Mouse (Mus musculus): ENCODE results near the gene Kcnn3. TPM values are rescaled to one million over a fixed set of nuclear protein-coding genes. Genes with fewer than 3 reads are reported as not detected.

The Kcnn3 gene
- polyA plus RNA-seq, 1 experiment = 0.02 TPM

- TF ChIP-seq TAL1 (IDR thresholded peaks at IDR 0.05; ENCODE audit: low read length) = no peak
- TF ChIP-seq GATA1 (IDR thresholded peaks at IDR 0.05; ENCODE audit: low read length) = no peak
- H3K36me3 ChIP-seq (ENCODE audit: control insufficient read depth) = no peaks in the 10 kb centered on the region
- no peaks in the 10 kb centered on the region for H3K27me3 ChIP-seq (ENCODE audit: control insufficient read depth)
- no peaks in the 10 kb centered on the region for H3K4me1 ChIP-seq (ENCODE audit: control insufficient read depth)
- no peaks in the 10 kb centered on the region for H3K9me3 ChIP-seq (ENCODE audit: control insufficient read depth, low read length)
- no peak overlapping the region for H3K4me3 ChIP-seq (replicated peaks)
Observed at GRCm38 (mm10) chr3:89631750-89632149, 111.8 kb downstream of the Kcnn3 start.

- no peak overlapping the region for H3K4me3 ChIP-seq (replicated peaks)
- no peaks in the 10 kb centered on the region for H3K36me3 ChIP-seq (ENCODE audit: control insufficient read depth)
- no peak for TF ChIP-seq GATA1 (IDR thresholded peaks at IDR 0.05; ENCODE audit: low read length)
- no peak for TF ChIP-seq TAL1 (IDR thresholded peaks at IDR 0.05; ENCODE audit: low read length)
- H3K9me3 ChIP-seq (ENCODE audit: control insufficient read depth, low read length) = no peaks in the 10 kb centered on the region
- H3K27me3 ChIP-seq (ENCODE audit: control insufficient read depth) = no peaks in the 10 kb centered on the region
- H3K4me1 ChIP-seq (ENCODE audit: control insufficient read depth) = no peaks in the 10 kb centered on the region
Observed at GRCm38 (mm10) chr3:89633531-89633930, 113.6 kb downstream of the Kcnn3 start.

DNA sequence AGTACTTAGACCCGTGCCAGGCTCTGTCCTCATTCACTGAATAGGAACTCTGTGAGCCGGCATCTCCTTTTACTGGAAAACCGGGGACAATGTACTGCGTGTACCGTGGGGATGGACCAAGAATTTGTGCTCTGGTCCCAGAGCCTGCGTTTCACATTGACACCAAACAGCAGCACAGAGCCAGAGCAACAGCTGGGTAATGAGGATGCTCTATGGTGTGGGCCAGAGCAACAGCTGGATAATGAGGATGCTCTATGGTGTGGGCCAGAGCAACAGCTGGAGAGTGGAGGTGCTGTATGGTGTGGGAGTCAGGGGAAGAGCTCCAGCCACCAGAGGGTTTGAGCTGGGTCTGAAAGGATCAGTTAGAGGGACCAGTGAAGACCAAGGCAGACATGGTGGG is 114.0 kb downstream of the Kcnn3 start:
- H3K36me3 ChIP-seq (ENCODE audit: control insufficient read depth) = no peaks in the 10 kb centered on the region
- no peaks in the 10 kb centered on the region for H3K4me1 ChIP-seq (ENCODE audit: control insufficient read depth)
- H3K4me3 ChIP-seq (replicated peaks) = no peak overlapping the region
- H3K27me3 ChIP-seq (ENCODE audit: control insufficient read depth) = no peaks in the 10 kb centered on the region
- no peak for TF ChIP-seq GATA1 (IDR thresholded peaks at IDR 0.05; ENCODE audit: low read length)
- TF ChIP-seq TAL1 (IDR thresholded peaks at IDR 0.05; ENCODE audit: low read length) = no peak
- H3K9me3 ChIP-seq (ENCODE audit: control insufficient read depth, low read length) = peaks cover under 1% of the 10 kb centered on the region; the same call in 1 of the 2 replicates

GRCm38 (mm10) chr3:89640804-89641203 is 120.8 kb downstream of the Kcnn3 start:
- H3K4me1 ChIP-seq (ENCODE audit: control insufficient read depth) = no peaks in the 10 kb centered on the region
- no peaks in the 10 kb centered on the region for H3K27me3 ChIP-seq (ENCODE audit: control insufficient read depth)
- no peak overlapping the region for H3K4me3 ChIP-seq (replicated peaks)
- TF ChIP-seq GATA1 (IDR thresholded peaks at IDR 0.05; ENCODE audit: low read length) = no peak
- no peak for TF ChIP-seq TAL1 (IDR thresholded peaks at IDR 0.05; ENCODE audit: low read length)
- no peaks in the 10 kb centered on the region for H3K36me3 ChIP-seq (ENCODE audit: control insufficient read depth)
- H3K9me3 ChIP-seq (ENCODE audit: control insufficient read depth, low read length) = peaks cover 4% of the 10 kb centered on the region; the same call in 1 of the 2 replicates

DNA sequence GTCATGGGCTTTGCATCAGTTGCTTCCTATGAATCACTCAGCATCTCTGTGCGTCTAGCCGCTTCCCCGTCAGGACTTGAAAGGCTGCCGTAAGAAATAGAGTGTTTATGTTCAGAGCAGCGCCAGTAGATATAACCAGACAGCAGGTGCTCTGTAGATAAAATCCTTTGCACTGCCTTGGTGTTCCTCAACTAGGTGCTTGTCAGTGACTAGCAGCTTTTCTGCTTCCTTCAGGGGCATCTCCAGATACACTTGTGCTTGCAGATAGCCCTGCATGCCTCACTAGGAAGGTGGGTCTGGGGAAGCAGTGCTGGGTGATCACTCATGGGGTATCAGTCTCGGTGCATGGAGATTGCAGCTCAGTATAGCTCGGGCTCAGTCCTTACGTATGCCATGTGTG is 123.4 kb downstream of the Kcnn3 start:
- H3K27me3 ChIP-seq (ENCODE audit: control insufficient read depth) = no peaks in the 10 kb centered on the region
- TF ChIP-seq GATA1 (IDR thresholded peaks at IDR 0.05; ENCODE audit: low read length) (no peak), TAL1 (IDR thresholded peaks at IDR 0.05; ENCODE audit: low read length) (no peak)
- H3K36me3 ChIP-seq (ENCODE audit: control insufficient read depth) = no peaks in the 10 kb centered on the region
- H3K9me3 ChIP-seq (ENCODE audit: control insufficient read depth, low read length) = peaks cover 4% of the 10 kb centered on the region; the same call in 1 of the 2 replicates
- H3K4me1 ChIP-seq (ENCODE audit: control insufficient read depth) = no peaks in the 10 kb centered on the region
- no peak overlapping the region for H3K4me3 ChIP-seq (replicated peaks)

DNA sequence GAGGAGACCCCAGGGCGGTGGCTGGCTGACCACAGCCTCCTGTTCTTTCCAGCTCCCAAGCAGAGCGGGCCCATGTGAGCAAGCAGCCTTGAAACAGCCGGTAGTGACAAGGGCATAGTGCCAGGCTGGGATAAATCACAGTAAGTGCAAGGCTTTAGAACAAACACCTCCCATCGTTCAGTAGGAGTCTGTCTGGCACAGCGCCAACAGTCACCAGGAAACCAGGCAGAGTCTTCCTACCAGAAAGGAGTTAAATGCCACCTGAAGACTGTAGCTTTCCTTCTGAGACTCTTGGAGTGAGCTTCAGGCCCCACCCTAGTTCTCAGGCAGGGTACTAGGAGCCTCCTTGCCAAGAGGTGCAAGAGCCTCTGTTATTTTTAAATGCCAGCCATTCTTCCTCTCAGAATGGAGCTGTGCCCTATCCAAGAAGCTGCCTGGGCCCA is 126.9 kb downstream of the Kcnn3 start:
- Histone ChIP-seq H3K27me3 (ENCODE audit: control insufficient read depth) (no peaks in the 10 kb centered on the region), H3K4me3 (replicated peaks) (no peak overlapping the region)

GRCm38 (mm10) chr3:89647268-89647874 is 127.4 kb downstream of the Kcnn3 start:
- Histone ChIP-seq H3K4me3 (replicated peaks) (no peak overlapping the region), H3K36me3 (ENCODE audit: control insufficient read depth) (no peaks in the 10 kb centered on the region), H3K4me1 (ENCODE audit: control insufficient read depth) (no peaks in the 10 kb centered on the region), H3K9me3 (ENCODE audit: control insufficient read depth, low read length) (no peaks in the 10 kb centered on the region), H3K27me3 (ENCODE audit: control insufficient read depth) (no peaks in the 10 kb centered on the region)
- TF ChIP-seq GATA1 (IDR thresholded peaks at IDR 0.05; ENCODE audit: low read length) = no peak

More for the DNA sequence above, 126.9 kb downstream of the Kcnn3 start:
- no peaks in the 10 kb centered on the region for H3K4me1 ChIP-seq (ENCODE audit: control insufficient read depth)
- H3K9me3 ChIP-seq (ENCODE audit: control insufficient read depth, low read length) = no peaks in the 10 kb centered on the region
- TF ChIP-seq TAL1 (IDR thresholded peaks at IDR 0.05; ENCODE audit: low read length) (no peak), GATA1 (IDR thresholded peaks at IDR 0.05; ENCODE audit: low read length) (no peak)
- no peaks in the 10 kb centered on the region for H3K36me3 ChIP-seq (ENCODE audit: control insufficient read depth)

- Histone ChIP-seq H3K36me3 (ENCODE audit: control insufficient read depth) (no peaks in the 10 kb centered on the region), H3K4me3 (replicated peaks) (no peak overlapping the region), H3K27me3 (ENCODE audit: control insufficient read depth) (no peaks in the 10 kb centered on the region), H3K4me1 (ENCODE audit: control insufficient read depth) (no peaks in the 10 kb centered on the region), H3K9me3 (ENCODE audit: control insufficient read depth, low read length) (no peaks in the 10 kb centered on the region)
- TF ChIP-seq TAL1 (IDR thresholded peaks at IDR 0.05; ENCODE audit: low read length) = no peak
- TF ChIP-seq GATA1 (IDR thresholded peaks at IDR 0.05; ENCODE audit: low read length) = no peak
Observed at GRCm38 (mm10) chr3:89649890-89650289, 129.9 kb downstream of the Kcnn3 start.

DNA sequence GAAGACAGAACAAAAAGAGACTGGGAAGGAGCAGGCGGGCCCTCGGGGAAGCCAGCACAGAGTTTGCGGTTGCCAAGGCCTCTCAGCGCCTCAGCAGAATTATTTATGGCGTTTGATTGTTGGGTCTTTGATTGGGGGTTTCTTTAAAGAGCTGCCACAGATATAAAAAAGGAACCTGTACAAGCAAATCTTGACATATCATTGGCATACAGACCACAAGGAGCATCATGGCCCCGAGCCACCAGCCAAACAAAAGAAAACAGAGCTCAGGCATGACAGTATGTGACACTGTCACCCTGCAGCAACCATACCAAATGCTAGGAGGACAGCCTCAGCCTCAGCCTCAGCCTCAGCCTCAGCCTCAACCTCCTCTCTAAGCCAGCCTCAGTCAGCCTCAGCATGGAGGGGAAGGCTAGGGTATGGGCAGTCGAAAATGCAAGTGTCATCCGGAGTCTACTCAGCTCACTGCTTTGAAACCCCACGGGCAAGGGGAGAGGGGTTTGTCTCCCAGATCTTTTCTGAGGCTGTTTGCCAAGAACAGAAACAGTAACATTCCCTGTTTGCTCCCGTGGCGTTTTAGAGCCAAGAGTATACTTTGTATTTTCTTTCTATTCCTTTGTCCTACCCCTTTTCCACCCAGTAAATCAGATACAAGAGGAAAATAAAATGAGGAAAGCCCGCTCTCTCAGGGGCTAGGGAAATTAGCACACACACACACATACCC is 133.4 kb downstream of the Kcnn3 start:
- no peak for TF ChIP-seq GATA1 (IDR thresholded peaks at IDR 0.05; ENCODE audit: low read length)
- no peak for TF ChIP-seq TAL1 (IDR thresholded peaks at IDR 0.05; ENCODE audit: low read length)
- H3K4me3 ChIP-seq (replicated peaks) = no peak overlapping the region
- H3K27me3 ChIP-seq (ENCODE audit: control insufficient read depth) = no peaks in the 10 kb centered on the region

More for the DNA sequence above, 133.4 kb downstream of the Kcnn3 start:
- no peaks in the 10 kb centered on the region for H3K4me1 ChIP-seq (ENCODE audit: control insufficient read depth)
- no peaks in the 10 kb centered on the region for H3K36me3 ChIP-seq (ENCODE audit: control insufficient read depth)
- H3K9me3 ChIP-seq (ENCODE audit: control insufficient read depth, low read length) = no peaks in the 10 kb centered on the region

All from erythroblast, embryonic 14.5 days (primary cell).